Mouse (Mus musculus) cortical plate, adult 2 months (tissue): ENCODE measurements around the gene Npdc1.

Experiments
- CTCF ChIP-seq: fragments of 200-500 bp; IDR thresholded peaks from 2 replicates; pipeline ENCODE4 v1.5.1; 2011; ENCODE audit warnings: mild to moderate bottlenecking, control low read depth, low read length; ENCODE audit not compliant: insufficient read depth; ENCODE audit errors: extremely low read depth
- POLR2A ChIP-seq: fragments of 200-500 bp; IDR thresholded peaks from 2 replicates; pipeline ENCODE4 v1.6.1; 2011; ENCODE audit warnings: mild to moderate bottlenecking, low read length, control low read depth; ENCODE audit not compliant: insufficient read depth; ENCODE audit errors: extremely low read depth

DNA sequence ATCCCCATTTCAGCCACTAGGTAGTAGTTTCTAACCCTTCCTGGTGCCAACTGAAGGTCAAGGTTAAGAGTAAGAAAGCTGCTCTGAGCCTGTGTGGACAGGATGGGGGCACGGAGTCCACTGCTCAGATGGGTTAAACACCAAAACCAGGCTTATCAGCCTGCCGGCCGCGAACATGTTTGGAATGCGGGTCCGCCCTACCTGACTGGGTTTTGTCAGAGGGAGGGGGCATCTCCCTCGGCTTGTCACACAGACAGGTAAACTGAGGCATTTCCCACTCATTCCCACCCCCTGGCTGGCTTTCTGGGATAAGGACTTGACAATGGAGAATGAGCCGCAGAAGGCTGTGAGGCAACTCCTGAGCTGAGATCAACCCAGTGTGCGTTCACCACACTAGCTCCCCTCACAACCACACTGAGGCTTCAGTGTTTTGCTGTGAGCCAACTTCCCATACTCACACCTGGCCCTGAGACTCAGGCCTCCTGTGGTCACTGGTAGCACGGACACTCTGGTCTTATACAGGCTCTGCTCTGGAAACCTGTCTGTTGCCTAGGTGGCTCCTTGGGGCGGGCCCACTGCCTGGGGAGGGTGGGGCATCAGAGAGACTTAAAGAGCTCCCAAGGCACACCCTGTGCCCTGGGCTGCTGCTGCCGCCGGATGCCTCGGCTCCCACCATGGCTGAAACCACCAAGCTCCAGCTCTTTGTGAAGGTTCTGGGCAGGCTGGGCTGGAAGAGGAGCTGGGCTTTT lies 57.2 kb downstream of the Npdc1 start, which contains the start of gene Clic3:
- no peak for TF ChIP-seq CTCF
- TF ChIP-seq POLR2A, result no peak
